Mouse (Mus musculus): ENCODE data around the gene Bnc2. TPM values are rescaled to one million over a fixed set of nuclear protein-coding genes. Genes with fewer than 3 reads are reported as not detected.

The Bnc2 gene
- total and polyA plus RNA-seq, 2 experiments from 2014 or later, result 6.4 to 15.5 TPM

DNA sequence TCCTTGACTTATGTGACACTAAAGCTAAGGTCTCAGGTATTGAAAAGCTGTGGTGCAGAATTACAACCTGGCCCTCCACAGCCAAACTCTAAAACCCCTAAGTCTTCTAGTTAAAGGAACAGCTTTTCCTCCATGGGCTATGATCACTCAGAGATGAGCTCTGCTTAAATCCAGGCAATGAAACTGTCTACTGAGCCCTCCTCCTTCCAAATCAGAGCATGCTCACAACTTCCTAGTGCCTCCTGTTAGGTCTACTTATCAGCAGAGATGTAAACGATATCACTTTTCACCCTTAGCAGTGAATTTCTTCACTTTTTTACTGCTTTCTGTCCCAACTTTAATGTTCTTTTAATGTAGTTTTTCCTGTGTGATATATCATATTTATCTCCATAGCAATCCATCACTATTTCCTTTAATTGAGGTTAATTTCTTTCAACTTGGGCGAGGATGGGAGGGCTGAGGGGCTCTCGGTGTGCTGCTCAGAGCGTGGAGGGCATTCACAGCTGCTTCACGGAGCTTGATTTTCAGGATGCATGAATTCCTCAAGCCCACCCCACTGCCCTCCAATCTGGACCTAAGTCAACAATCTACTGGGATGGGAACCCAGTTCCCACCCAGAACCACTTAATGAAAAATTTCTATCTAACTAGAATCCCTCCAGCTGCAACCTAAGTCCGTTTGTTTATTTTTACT, 94.7 kb downstream of the Bnc2 start:
- H3K4me3 ChIP-seq (ENCODE audit: low read length), result no peak overlapping the region
- ATAC-seq (no peak), DNase-seq (ENCODE audit: low spot score) (no peak)
- no peak overlapping the region for H3K27ac ChIP-seq
- H3K4me1 ChIP-seq (ENCODE audit: insufficient read depth, low read length), result no peaks in the 10 kb centered on the region
- WGBS, result 70% methylated on average over 6 of the region's 6 CpGs
- no peak overlapping the region for H3K4me2 ChIP-seq (ENCODE audit: low read depth, low read length)
- H3K36me3 ChIP-seq (ENCODE audit: insufficient read depth, low read length), result no peaks in the 10 kb centered on the region
- H3K27me3 ChIP-seq (ENCODE audit: insufficient read depth, low read length), result no peaks in the 10 kb centered on the region
- no peak for TF ChIP-seq CTCF (IDR thresholded peaks at IDR 0.05; ENCODE audit: low read depth)
- H3K9ac ChIP-seq (replicated peaks; ENCODE audit: low read length), result no peak overlapping the region
- H3K9me3 ChIP-seq (ENCODE audit: low read length), result no peaks in the 10 kb centered on the region

DNA sequence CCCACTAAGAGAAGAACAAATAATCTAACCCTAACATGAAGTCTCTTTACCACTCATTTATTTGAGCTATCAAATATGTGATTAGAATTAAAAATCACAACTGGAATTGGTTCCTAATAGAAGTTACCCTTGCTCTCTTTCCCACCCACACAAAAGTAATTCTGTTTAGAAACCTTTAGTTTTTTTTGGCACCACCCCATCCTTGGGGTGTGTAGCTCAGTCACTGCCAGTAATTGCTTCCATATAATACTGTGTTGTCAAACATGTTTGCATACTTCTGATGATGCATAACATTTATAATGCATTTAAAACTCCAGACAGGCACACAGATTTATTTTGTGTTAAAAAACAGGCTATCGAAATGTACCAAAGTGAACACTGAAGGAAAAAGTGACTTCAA, 96.8 kb downstream of the Bnc2 start:
- Histone ChIP-seq H3K27ac (no peak overlapping the region), H3K4me3 (ENCODE audit: low read length) (no peak overlapping the region), H3K4me2 (ENCODE audit: low read depth, low read length) (no peak overlapping the region), H3K9ac (replicated peaks; ENCODE audit: low read length) (no peak overlapping the region), H3K27me3 (ENCODE audit: insufficient read depth, low read length) (no peaks in the 10 kb centered on the region), H3K9me3 (ENCODE audit: low read length) (no peaks in the 10 kb centered on the region), H3K36me3 (ENCODE audit: insufficient read depth, low read length) (no peaks in the 10 kb centered on the region), H3K4me1 (ENCODE audit: insufficient read depth, low read length) (no peaks in the 10 kb centered on the region)
- DNase-seq (ENCODE audit: low spot score) (no peak), ATAC-seq (no peak)
- no peak for TF ChIP-seq CTCF (IDR thresholded peaks at IDR 0.05; ENCODE audit: low read depth)
- WGBS, result 88% methylated on average over 1 of the region's 1 CpGs

DNA sequence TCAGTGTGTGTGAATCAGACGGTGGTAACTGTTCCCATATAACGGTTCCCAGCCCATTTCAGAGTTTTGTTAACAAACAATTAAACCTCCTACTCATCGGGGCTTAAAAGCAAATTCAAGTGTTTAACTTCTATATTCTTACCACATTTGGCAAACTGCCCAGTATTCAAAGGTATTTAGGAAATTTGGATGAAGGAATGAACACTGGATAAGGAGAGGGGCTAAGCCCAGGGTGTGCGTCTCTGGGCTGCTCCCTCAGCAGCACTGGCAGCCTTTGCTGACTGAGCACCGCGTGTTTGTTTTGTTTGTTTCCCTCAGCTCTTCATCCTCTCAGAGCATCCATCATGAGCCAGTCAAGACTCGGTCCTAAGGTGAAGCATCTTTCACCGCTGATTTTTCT, 109.0 kb downstream of the Bnc2 start:
- Histone ChIP-seq H3K9me3 (ENCODE audit: low read length) (no peaks in the 10 kb centered on the region), H3K9ac (replicated peaks; ENCODE audit: low read length) (no peak overlapping the region), H3K36me3 (ENCODE audit: insufficient read depth, low read length) (no peaks in the 10 kb centered on the region), H3K4me3 (ENCODE audit: low read length) (no peak overlapping the region), H3K4me1 (ENCODE audit: insufficient read depth, low read length) (no peaks in the 10 kb centered on the region), H3K4me2 (ENCODE audit: low read depth, low read length) (no peak overlapping the region), H3K27ac (no peak overlapping the region), H3K27me3 (ENCODE audit: insufficient read depth, low read length) (no peaks in the 10 kb centered on the region)
- no peak for DNase-seq (ENCODE audit: low spot score)
- WGBS, result 59% methylated on average over 8 of the region's 8 CpGs
- no peak for TF ChIP-seq CTCF (IDR thresholded peaks at IDR 0.05; ENCODE audit: low read depth)
- no peak for ATAC-seq

- peak; percentile 89 for ATAC-seq
- Histone ChIP-seq H3K27me3 (ENCODE audit: insufficient read depth, low read length) (peaks cover 18% of the 10 kb centered on the region; the same call in 1 of the 2 replicates), H3K27ac (0 out of 2 replicates have a peak overlapping the region, but pooled peaks have one; percentile 34), H3K9me3 (ENCODE audit: low read length) (no peaks in the 10 kb centered on the region), H3K4me1 (ENCODE audit: insufficient read depth, low read length) (no peaks in the 10 kb centered on the region), H3K4me3 (ENCODE audit: low read length) (peak overlapping the region; percentile 60), H3K9ac (replicated peaks; ENCODE audit: low read length) (peak overlapping the region; percentile 57), H3K4me2 (ENCODE audit: low read depth, low read length) (peak overlapping the region; percentile 91), H3K36me3 (ENCODE audit: insufficient read depth, low read length) (no peaks in the 10 kb centered on the region)
- WGBS, result under 1% methylated on average over 57 of the region's 62 CpGs
- peak; percentile 67 for DNase-seq (ENCODE audit: low spot score)
- TF ChIP-seq CTCF (IDR thresholded peaks at IDR 0.05; ENCODE audit: low read depth), result no peak
Observed at GRCm38 (mm10) chr4:84545204-84545871, 129.7 kb downstream of the Bnc2 start.

DNA sequence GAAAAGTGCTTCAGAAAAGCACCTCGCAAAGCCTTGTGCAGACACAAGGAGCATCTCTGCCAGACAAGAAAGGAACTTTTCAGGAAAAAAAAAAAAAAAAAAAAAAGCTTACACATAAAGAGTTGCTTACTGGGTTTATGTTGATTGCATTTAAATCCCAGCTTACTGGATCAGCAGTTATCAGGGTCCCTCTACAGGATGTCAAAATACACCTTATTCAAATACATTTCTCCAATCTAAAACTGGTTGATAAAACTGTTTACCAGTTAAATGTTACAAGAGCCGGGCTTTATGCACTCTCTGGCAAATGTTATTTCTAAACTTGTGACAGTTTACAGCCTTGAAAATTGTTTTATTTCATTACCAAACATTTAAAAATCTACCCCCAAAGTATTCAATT, 130.4 kb downstream of the Bnc2 start:
- no peak for TF ChIP-seq CTCF (IDR thresholded peaks at IDR 0.05; ENCODE audit: low read depth)
- no peak for DNase-seq (ENCODE audit: low spot score)
- H3K4me1 ChIP-seq (ENCODE audit: insufficient read depth, low read length), result no peaks in the 10 kb centered on the region
- no peaks in the 10 kb centered on the region for H3K36me3 ChIP-seq (ENCODE audit: insufficient read depth, low read length)
- peaks cover 18% of the 10 kb centered on the region; the same call in 1 of the 2 replicates for H3K27me3 ChIP-seq (ENCODE audit: insufficient read depth, low read length)
- H3K9ac ChIP-seq (replicated peaks; ENCODE audit: low read length), result no peak overlapping the region
- no peaks in the 10 kb centered on the region for H3K9me3 ChIP-seq (ENCODE audit: low read length)
- 42% methylated on average over 2 of the region's 2 CpGs for WGBS
- H3K4me3 ChIP-seq (ENCODE audit: low read length), result peak overlapping the region; percentile 60; the same call in 1 of the 2 replicates
- no peak for ATAC-seq
- H3K27ac ChIP-seq, result no peak overlapping the region
- peak overlapping the region; percentile 91 for H3K4me2 ChIP-seq (ENCODE audit: low read depth, low read length)

DNA sequence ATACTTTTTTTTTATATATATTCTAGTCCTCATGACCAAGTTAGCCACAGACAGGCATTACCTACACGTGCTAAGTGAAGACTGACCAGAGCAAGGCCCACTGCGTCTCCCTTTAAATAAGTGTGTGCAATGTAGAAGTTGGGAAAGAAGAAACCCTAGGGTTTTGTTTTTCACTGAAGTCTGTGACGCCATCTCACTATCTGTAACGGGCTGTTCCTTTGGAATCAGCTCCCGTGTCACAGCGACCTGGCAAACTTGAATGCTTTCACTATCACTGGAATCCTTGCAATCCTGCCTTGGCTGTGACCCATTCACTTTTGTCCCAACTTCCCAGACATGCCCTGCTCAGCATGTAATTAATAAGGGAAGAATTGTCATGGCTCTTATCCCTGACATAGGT, 134.5 kb downstream of the Bnc2 start:
- 68% methylated on average over 6 of the region's 6 CpGs for WGBS

GRCm38 (mm10) chr4:84539396-84539795, 135.7 kb downstream of the Bnc2 start:
- Histone ChIP-seq H3K36me3 (ENCODE audit: insufficient read depth, low read length) (no peaks in the 10 kb centered on the region), H3K9me3 (ENCODE audit: low read length) (no peaks in the 10 kb centered on the region), H3K4me1 (ENCODE audit: insufficient read depth, low read length) (no peaks in the 10 kb centered on the region), H3K4me3 (ENCODE audit: low read length) (no peak overlapping the region), H3K27ac (no peak overlapping the region), H3K4me2 (ENCODE audit: low read depth, low read length) (no peak overlapping the region), H3K27me3 (ENCODE audit: insufficient read depth, low read length) (0 out of 2 replicates have a peak, but pooled peaks cover 8% of the 10 kb centered on the region), H3K9ac (replicated peaks; ENCODE audit: low read length) (no peak overlapping the region)
- no peak for DNase-seq (ENCODE audit: low spot score)
- TF ChIP-seq CTCF (IDR thresholded peaks at IDR 0.05; ENCODE audit: low read depth), result no peak
- no peak for ATAC-seq
- 80% methylated on average over 8 of the region's 8 CpGs for WGBS

More for the DNA sequence above, 134.5 kb downstream of the Bnc2 start:
- no peak overlapping the region for H3K9ac ChIP-seq (replicated peaks; ENCODE audit: low read length)
- H3K27me3 ChIP-seq (ENCODE audit: insufficient read depth, low read length), result 0 out of 2 replicates have a peak, but pooled peaks cover 8% of the 10 kb centered on the region
- no peaks in the 10 kb centered on the region for H3K36me3 ChIP-seq (ENCODE audit: insufficient read depth, low read length)
- H3K9me3 ChIP-seq (ENCODE audit: low read length), result no peaks in the 10 kb centered on the region
- TF ChIP-seq CTCF (IDR thresholded peaks at IDR 0.05; ENCODE audit: low read depth), result no peak
- no peak overlapping the region for H3K27ac ChIP-seq
- H3K4me2 ChIP-seq (ENCODE audit: low read depth, low read length), result no peak overlapping the region
- H3K4me3 ChIP-seq (ENCODE audit: low read length), result no peak overlapping the region
- DNase-seq (ENCODE audit: low spot score) (no peak), ATAC-seq (no peak)
- no peaks in the 10 kb centered on the region for H3K4me1 ChIP-seq (ENCODE audit: insufficient read depth, low read length)

Measured in hindbrain, postnatal 0 days (tissue).